Mouse (Mus musculus) R1 (cell line): ENCODE measurements at regions not wholly inside any gene's neighbourhood (a gene's known extent, or its start where the extent isn't known, plus 50 kb on each side); places are given as distances from the start of the nearest gene placed in this dataset.
"Not testable (repeated sequence)": the region's sequence is repeated elsewhere in the genome, so short reads cannot be mapped to it uniquely, and the experiment has no call there.

Experiments
- DNase-seq: peaks from one replicate; pipeline ENCODE4 v3.0.0-alpha.2; 2018; ENCODE audit warnings: low read depth, low spot score

GRCm38 (mm10) chr2:39633041-39633440 is 406.8 kb upstream of the Ppp6c start:
- peak; percentile 68 for DNase-seq

GRCm38 (mm10) chr2:39614221-39614620 is 388.0 kb upstream of the Ppp6c start:
- peak; percentile 87 for DNase-seq

GRCm38 (mm10) chr2:39612809-39613208 is 386.6 kb upstream of the Ppp6c start:
- DNase-seq: no peak

GRCm38 (mm10) chr2:39612236-39612635 is 386.0 kb upstream of the Ppp6c start:
- no peak for DNase-seq

- DNase-seq: no peak
Observed at GRCm38 (mm10) chr2:39602256-39602655, 376.0 kb upstream of the Ppp6c start.

- DNase-seq: no peak
Observed at GRCm38 (mm10) chr2:39558193-39558592, 331.9 kb upstream of the Ppp6c start.

- DNase-seq: no peak
Observed at GRCm38 (mm10) chr2:39507984-39508383, 281.7 kb upstream of the Ppp6c start.

- DNase-seq: no peak
Observed at GRCm38 (mm10) chr2:39483208-39483912, 257.1 kb upstream of the Ppp6c start.

- no peak for DNase-seq
Observed at GRCm38 (mm10) chr2:39482608-39483007, 256.4 kb upstream of the Ppp6c start.

- peak; percentile 83 for DNase-seq
Observed at GRCm38 (mm10) chr2:39480236-39480635, 254.0 kb upstream of the Ppp6c start.

- not testable (repeated sequence) for DNase-seq
Observed at GRCm38 (mm10) chr2:39472925-39473324, 246.7 kb upstream of the Ppp6c start.
